Mouse (Mus musculus): Measurements from ENCODE around the gene Itgb2l. TPM values are rescaled to one million over a fixed set of nuclear protein-coding genes. Genes with fewer than 3 reads are reported as not detected.
"Not testable (repeated sequence)": the region's sequence is repeated elsewhere in the genome, so short reads cannot be mapped to it uniquely, and the experiment has no call there.

Gene Itgb2l
- 0.15 and 0.25 TPM in 2 replicates for polyA plus RNA-seq (2015; fragmentation: Nextera tagmentation; extraction: Ambion mirVana)

GRCm38 (mm10) chr16:96443468-96443867 is at the start of gene Itgb2l:
Gene Itgb2l (minus strand): TSS chr16:96443619.
- no peak for DNase-seq (ENCODE audit: low spot score)

DNA sequence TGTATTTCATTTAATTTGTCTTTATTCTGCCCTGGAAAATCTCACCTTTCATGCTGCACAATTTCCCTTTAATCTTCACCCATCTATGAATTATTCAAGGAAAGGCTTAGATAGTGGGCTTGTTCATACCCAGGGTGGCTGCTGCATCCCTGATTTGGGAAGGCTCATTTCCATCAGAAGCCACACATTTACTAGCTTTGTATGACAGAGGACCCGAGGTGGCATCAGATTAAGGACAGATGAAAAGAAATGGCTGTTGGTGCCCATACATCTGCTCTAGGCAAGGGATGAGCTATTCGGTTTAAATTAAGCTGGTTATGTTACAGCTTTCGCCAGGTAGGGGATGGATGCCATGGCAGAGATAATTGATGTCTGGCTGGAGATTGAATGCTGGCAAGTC is 48.1 kb upstream of the Itgb2l start:
- DNase-seq (ENCODE audit: low spot score): no peak

DNA sequence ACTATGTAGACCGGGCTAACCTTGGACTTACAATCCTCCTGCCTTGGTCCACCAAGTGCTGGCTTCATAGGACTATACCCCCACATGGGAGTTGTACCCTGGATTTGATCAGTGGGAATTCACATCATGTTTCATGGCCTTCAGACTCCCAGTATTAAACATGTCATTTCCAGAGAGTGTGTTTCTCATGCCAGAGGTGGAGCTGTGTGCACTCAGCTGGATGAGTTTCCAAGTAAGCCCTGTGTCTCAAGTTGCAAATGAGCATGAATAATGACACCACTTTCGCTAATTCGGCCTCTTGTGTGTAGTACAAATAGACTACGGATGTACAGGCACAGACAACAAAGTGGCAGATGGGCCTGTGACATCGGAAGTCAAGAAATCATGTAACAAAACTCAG is 44.6 kb upstream of the Itgb2l start:
- no peak for DNase-seq (ENCODE audit: low spot score)

DNA sequence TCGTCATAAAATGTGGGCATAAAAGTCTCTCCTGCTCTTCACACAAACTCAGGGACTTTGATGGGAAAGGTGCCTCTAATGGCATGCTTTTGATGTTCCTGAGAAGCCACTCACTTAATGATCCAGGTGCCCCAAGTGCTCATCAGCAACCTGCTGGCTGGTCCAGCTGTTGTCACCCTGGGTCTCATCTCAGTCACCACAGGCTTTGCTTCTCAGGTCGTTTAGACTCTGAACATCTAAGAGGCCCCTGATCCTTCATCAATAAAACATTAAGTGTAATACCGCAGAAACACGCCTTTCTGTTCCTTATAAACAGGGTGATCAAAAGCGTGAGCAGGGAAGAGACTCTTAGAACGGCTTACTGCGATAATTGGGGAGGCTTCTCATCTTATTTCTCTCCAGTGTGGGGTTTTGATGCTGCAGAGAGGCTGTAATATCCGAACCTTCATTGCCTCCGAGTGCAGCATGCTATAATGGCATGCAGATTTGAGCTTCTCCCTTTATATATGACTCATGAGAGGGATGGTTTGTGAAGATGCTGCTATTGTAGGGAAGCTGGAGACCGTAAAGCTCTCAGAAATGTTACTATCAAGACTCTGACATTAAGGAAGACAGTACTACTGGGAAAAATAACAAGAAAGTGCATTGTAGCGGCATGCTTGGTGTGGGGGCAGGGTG is 43.7 kb upstream of the Itgb2l start:
- DNase-seq (ENCODE audit: low spot score): no peak

GRCm38 (mm10) chr16:96481791-96482190 is 38.4 kb upstream of the Itgb2l start:
- DNase-seq (ENCODE audit: low spot score): no peak

- no peak for DNase-seq (ENCODE audit: low spot score)
Observed at GRCm38 (mm10) chr16:96474185-96474584, 30.8 kb upstream of the Itgb2l start.

DNA sequence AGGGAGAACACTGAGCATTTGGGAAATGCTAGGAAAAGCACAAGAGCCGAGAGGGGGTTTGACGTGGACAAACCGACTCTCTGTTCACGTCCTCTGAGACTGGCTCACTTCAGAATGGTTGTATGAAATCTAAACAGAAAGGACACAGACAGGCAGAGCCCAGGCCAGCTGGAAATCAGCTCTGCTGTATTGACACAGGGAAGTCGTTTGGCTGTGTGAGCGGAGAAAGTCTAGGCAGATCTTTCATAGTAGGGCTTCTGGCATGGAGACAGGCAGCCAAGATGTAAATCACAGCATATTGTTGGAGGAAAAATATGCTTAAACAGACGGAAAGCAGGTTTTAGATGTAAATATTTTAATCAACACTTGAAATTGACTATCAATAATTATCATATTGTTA is 29.4 kb upstream of the Itgb2l start:
- DNase-seq (ENCODE audit: low spot score): no peak

DNA sequence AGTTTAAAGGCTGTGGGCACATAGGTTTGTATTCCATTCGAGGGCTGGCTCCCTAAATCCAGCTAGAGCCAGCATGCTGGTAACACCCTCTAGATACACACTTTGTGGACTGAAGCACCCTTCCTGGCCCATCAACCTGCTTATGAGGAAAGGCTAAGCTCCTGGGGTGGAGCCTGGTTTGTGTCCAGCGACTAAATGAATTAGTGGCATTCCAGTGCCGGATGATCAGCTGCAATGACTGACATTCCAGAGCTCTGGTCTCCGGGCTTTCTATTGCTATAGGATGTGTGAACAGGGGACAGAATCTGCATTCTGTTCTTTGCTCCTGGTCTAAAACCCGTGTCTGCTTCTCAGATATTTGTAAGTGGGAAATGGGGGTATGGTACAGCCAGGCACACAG is 28.9 kb upstream of the Itgb2l start:
- DNase-seq (ENCODE audit: low spot score): no peak

- peak; percentile 15 for DNase-seq (ENCODE audit: low spot score)
Observed at GRCm38 (mm10) chr16:96469640-96470039, 26.2 kb upstream of the Itgb2l start.

GRCm38 (mm10) chr16:96468698-96469097 is 25.3 kb upstream of the Itgb2l start:
- DNase-seq (ENCODE audit: low spot score): no peak

- no peak for DNase-seq (ENCODE audit: low spot score)
Observed at GRCm38 (mm10) chr16:96468011-96468410, 24.6 kb upstream of the Itgb2l start.

DNA sequence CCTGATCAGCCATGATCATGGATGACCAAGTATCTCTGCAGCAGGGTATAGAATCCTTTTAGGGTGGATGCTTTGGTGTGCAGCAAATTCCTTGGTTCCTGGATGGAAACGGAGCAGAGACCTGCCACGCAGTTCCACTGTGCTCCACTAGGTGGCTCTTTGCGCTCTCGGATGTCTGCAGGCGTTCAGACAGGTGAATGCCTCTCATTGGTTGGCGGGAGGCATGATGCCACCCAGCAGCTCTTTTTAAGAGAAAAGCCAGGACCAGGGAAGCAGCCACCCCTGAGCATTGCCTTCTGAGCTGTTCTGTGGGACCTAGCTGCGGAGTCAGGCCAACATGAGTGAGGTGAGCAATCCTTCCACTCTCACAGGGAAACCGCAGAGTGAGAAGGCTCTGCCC is 24.0 kb upstream of the Itgb2l start, which contains the start of gene Pcp4:
TSS of gene Pcp4 (plus strand) at position 162 of the 400 bp plus-strand sequence.
- DNase-seq (ENCODE audit: low spot score): peak; percentile 61

DNA sequence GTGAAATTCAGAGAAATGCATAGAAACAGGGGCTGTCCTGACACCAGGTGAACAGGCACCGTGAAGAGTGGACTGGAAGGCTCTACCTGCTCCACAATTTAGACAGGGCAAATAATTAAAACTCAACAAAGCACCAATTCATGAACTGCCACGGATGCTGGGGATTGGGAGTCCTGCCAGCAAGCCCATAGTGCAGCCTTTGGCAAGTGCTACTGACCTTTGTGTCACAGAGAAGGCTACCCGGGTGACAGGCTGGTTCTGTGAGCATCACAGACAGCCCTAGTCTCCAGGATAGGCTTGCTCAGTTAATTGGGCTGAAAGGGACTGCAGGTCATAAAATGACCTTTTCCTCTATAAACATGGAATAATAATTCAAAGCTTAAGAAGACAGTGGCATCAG is 17.4 kb upstream of the Itgb2l start:
- no peak for DNase-seq (ENCODE audit: low spot score)

- DNase-seq (ENCODE audit: low spot score): no peak
Observed at GRCm38 (mm10) chr16:96459356-96459755, 15.9 kb upstream of the Itgb2l start.

GRCm38 (mm10) chr16:96457612-96458011 is 14.2 kb upstream of the Itgb2l start:
- no peak for DNase-seq (ENCODE audit: low spot score)

DNA sequence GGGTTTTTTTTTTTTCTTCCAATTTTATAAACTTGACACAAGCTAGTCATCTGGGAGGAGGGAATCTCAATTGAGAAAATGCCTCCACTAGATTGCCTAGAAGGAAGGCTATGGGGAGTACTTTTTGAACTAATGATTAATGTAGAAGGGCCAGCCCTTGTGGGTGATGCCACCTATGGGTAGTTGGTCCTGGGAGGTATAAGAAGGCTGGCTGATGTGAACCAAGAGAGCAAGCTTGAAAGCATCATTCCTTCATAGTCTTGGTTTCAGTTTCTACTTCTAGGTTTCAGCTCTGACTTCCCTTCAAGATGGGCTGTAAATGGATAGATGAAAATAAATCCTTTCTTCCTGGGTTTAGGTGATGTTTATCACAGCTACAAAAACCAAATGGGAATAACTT is 10.7 kb upstream of the Itgb2l start:
- DNase-seq (ENCODE audit: low spot score): no peak

DNA sequence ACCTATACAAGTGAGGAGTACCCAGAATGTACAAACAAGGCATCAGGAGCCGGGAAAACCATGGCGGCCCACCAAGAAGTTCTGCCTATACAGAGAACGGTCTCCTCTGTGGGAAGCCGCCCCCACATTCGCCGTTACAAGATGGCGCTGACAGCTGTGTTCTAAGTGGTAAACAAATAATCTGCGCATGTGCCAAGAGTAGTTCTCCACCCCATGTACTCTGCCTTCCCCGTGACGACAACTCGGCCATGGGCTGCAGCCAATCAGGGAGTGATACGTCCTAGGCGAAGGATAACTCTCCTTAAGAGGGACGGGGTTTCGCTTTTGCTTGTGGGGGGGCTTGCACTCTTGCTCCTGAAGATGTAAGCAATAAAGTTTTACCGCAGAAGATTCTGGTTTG is 7.5 kb upstream of the Itgb2l start:
- DNase-seq (ENCODE audit: low spot score): not testable (repeated sequence)

GRCm38 (mm10) chr16:96441826-96442225 is 1.6 kb downstream of the Itgb2l start:
- DNase-seq (ENCODE audit: low spot score): no peak

DNA sequence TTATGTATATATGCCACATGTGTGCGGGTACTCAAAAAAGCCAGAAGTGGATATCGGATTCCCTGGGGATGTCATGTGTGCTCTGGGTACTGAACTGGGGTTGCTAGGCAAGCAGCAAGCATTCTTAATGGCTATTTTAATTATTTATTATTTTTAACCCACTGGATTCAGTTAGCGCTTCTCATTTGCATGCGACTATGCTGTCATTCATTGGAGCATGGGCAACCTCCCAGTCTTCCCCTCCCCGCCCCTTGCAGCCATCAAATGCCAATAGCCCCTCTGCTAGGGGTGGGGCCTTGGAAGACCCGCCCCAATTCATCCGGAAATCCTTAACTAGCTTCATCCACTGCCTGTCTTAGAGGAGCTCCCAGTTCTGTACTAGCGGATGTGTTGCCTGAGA is 2.5 kb downstream of the Itgb2l start:
- no peak for DNase-seq (ENCODE audit: low spot score)

DNA sequence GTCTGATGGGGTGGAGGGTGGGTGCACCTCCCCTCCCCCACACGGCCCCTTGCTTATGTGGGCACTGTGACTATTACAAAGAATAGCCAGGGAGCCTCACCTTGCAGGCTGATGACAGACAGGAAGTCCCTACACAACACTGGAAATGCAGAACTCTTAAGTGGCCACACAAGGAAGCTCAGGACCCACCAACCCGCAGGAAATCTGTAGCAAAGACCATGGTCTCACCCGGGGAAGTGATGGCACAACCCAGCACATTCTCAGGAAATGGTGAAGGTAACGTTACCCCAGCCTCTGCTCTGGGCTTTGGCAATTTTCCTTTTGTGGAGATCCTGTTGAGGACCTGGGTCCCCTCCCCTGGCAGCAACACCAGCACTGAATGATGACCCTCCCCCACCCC is 3.7 kb downstream of the Itgb2l start:
- no peak for DNase-seq (ENCODE audit: low spot score)

GRCm38 (mm10) chr16:96438946-96439345 is 4.5 kb downstream of the Itgb2l start:
- DNase-seq (ENCODE audit: low spot score): no peak

- DNase-seq (ENCODE audit: low spot score): no peak
Observed at GRCm38 (mm10) chr16:96434024-96434785, 9.2 kb downstream of the Itgb2l start.

GRCm38 (mm10) chr16:96433266-96433665 is 10.2 kb downstream of the Itgb2l start:
- DNase-seq (ENCODE audit: low spot score): no peak
